Mouse (Mus musculus) intestine, embryonic 16.5 days (tissue): ENCODE measurements at regions not wholly inside any gene's neighbourhood (a gene's known extent, or its start where the extent isn't known, plus 50 kb on each side); places are given as distances from the start of the nearest gene placed in this dataset.

ENCODE experiments used
- ATAC-seq: fragments of 200-750 bp; cut with Nextera tagmentation; 2 replicates; pipeline ENCODE4 v1.8.0; 2017; ENCODE audit warnings: moderate TSS enrichment, moderate library complexity
- H3K27ac ChIP-seq: fragments of 300-500 bp; sonication (generic); 2 replicates; pipeline ENCODE4 v1.5.1; 2014; ENCODE audit warnings: mild to moderate bottlenecking, low read length
- H3K27me3 ChIP-seq: fragments of 300-500 bp; sonication (generic); replicated peaks from 2 replicates; pipeline ENCODE4 v1.6.1; 2014; ENCODE audit warnings: low read length, control low read depth, mixed read lengths; ENCODE audit not compliant: control insufficient read depth, insufficient read depth
- H3K36me3 ChIP-seq: fragments of 300-500 bp; sonication (generic); 2 replicates; pipeline ENCODE4 v1.6.1; 2014; ENCODE audit warnings: low read length, control low read depth; ENCODE audit not compliant: control insufficient read depth, insufficient read depth
- H3K4me1 ChIP-seq: fragments of 300-500 bp; sonication (generic); 2 replicates; pipeline ENCODE4 v1.6.1; 2014; ENCODE audit warnings: low read length, control low read depth, mixed read lengths; ENCODE audit not compliant: control insufficient read depth, insufficient read depth
- H3K4me2 ChIP-seq: fragments of 300-500 bp; sonication (generic); 2 replicates; pipeline ENCODE4 v1.6.1; 2014; ENCODE audit warnings: low read depth, low read length, control low read depth
- H3K4me3 ChIP-seq: fragments of 300-500 bp; sonication (generic); 2 replicates; pipeline ENCODE4 v1.5.1; 2014; ENCODE audit warnings: mild to moderate bottlenecking, low read length
- H3K9ac ChIP-seq: fragments of 300-500 bp; sonication (generic); 2 replicates; pipeline ENCODE4 v1.6.1; 2014; ENCODE audit warnings: low read depth, low read length
- H3K9me3 ChIP-seq: fragments of 300-500 bp; sonication (generic); 2 replicates; pipeline ENCODE4 v1.6.1; 2016; ENCODE audit warnings: low read length, control low read depth; ENCODE audit not compliant: control insufficient read depth
- WGBS: fragments of 180-500 bp; shearing (Covaris S2); extraction: QIAGEN DNeasy Blood & Tissue Kit; methylation state at CpG from one replicate; pipeline ENCODE4 v1.1.7; 2014; 5-methylcytosine and 5-hydroxymethylcytosine counted together

DNA sequence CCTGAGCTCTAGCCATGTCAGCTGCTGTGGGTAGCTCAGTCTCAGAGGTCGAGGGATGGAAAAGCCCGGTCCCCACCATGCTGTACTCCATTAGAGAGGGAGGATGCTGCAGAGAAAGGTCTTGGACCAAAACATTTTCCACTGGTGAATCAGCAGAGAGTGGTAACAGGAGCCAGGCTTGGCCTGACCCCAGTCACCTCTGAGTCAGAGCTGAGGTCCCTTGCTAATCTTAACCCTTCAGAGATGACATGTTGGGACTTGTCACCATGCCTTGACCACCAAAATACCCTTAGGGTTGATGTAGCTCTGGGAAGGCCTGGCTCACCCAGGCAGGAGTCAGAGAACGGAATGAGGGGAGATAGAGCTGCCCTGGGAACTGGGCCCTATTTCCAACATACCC, 210.0 kb downstream of the Cyp26b1 start:
- Histone ChIP-seq H3K27me3 (no peaks in the 10 kb centered on the region), H3K27ac (no peak overlapping the region), H3K9ac (no peak overlapping the region), H3K4me1 (0 out of 2 replicates have a peak, but pooled peaks cover 5% of the 10 kb centered on the region), H3K9me3 (no peaks in the 10 kb centered on the region), H3K4me2 (no peak overlapping the region), H3K36me3 (no peaks in the 10 kb centered on the region), H3K4me3 (no peak overlapping the region)
- 83% methylated on average over 3 of the region's 3 CpGs for WGBS
- no peak for ATAC-seq

DNA sequence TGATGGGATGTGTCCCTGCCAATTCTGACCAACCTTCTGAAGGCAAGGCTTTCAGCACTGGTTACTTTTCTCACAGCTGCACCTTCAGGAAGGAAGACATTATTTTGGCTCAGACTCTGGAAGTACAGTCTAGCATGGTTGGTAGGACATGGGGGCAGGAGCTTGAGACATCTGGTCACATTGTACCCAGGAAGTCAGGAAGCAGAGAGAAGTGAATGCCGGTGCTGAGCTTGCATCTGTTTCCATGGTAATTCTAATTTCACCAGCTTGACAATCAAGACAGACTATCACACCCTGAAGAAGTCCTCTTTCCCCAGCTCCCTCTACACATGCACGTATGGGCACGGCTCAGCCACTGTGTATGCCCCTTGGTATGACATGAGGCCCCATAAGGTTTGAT, 210.6 kb downstream of the Cyp26b1 start:
- no peak overlapping the region for H3K4me2 ChIP-seq

DNA sequence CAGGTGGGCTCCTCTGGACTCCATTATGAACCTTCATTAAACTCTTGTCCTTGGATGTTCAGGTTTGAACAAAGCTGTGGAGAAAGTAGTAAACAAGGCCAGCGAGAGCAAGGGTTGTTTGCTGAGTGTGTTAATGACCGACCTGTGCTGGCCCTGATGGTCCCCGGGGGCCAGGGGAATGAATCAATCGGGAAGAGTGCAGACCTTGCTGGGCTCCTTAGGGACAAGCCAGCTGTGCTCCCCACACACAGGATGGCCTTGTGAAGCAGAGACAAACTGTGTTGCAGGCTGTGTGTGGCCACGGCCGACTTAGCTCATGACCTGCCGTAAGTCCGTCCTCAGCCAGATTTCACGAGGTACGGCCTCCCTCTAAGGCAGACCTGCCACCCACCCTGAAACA, 212.1 kb downstream of the Cyp26b1 start:
- no peak overlapping the region for H3K27ac ChIP-seq
- H3K9me3 ChIP-seq = no peaks in the 10 kb centered on the region
- H3K4me2 ChIP-seq = no peak overlapping the region
- no peak overlapping the region for H3K9ac ChIP-seq
- no peak overlapping the region for H3K4me3 ChIP-seq
- H3K36me3 ChIP-seq = no peaks in the 10 kb centered on the region
- no peak for ATAC-seq
- H3K27me3 ChIP-seq = no peaks in the 10 kb centered on the region
- 71% methylated on average over 10 of the region's 10 CpGs for WGBS
- H3K4me1 ChIP-seq = 0 out of 2 replicates have a peak, but pooled peaks cover 5% of the 10 kb centered on the region

More for the DNA sequence above, 210.6 kb downstream of the Cyp26b1 start:
- H3K27ac ChIP-seq = no peak overlapping the region
- H3K9me3 ChIP-seq = no peaks in the 10 kb centered on the region
- no peak overlapping the region for H3K4me3 ChIP-seq
- H3K27me3 ChIP-seq = no peaks in the 10 kb centered on the region
- WGBS = 81% methylated on average over 3 of the region's 3 CpGs
- 0 out of 2 replicates have a peak, but pooled peaks cover 5% of the 10 kb centered on the region for H3K4me1 ChIP-seq
- no peaks in the 10 kb centered on the region for H3K36me3 ChIP-seq
- no peak for ATAC-seq
- H3K9ac ChIP-seq = no peak overlapping the region

DNA sequence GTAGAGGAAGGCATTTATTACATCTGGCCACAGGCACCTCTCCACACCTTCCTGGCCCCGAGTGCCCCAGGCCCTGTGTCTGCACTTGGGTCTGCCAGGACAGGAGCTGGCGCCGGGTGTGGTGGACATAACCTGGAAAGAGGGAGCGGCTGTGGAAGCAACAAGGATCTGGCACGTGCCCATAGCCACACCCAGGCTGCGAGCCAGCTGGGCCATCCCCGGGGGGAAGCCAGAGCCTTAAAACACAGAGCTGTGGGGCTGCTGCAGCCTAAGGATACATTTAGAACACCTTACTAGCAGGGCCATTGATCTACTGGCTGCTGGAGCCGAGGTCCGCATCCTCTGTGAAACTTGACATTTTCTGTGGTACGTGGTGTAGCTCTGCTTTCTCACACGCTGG, 217.0 kb downstream of the Cyp26b1 start:
- Histone ChIP-seq H3K9ac (no peak overlapping the region), H3K4me1 (no peaks in the 10 kb centered on the region), H3K27me3 (no peaks in the 10 kb centered on the region), H3K27ac (no peak overlapping the region), H3K36me3 (no peaks in the 10 kb centered on the region), H3K9me3 (no peaks in the 10 kb centered on the region), H3K4me2 (no peak overlapping the region), H3K4me3 (no peak overlapping the region)
- no peak for ATAC-seq
- WGBS = 65% methylated on average over 11 of the region's 11 CpGs

DNA sequence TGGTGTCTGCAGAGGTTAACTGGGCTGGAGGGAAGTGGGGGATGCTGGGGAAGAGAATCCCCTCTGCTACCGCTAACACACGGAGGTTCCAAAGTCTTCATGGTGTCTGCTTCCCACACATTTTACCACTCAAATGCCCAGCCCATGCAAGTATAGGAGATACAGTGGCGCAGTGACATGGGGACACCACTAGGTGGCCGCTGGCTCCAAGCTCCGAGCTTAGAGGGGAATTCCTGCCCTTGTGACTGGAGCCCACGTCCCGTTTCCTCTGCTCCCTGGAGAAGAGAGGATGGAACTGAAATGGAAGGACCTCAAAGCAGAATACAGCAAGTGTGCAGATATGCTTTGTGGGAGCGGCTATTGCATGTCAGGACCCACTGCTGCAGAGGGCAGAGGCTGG, 218.2 kb downstream of the Cyp26b1 start:
- Histone ChIP-seq H3K4me2 (no peak overlapping the region), H3K4me1 (no peaks in the 10 kb centered on the region), H3K36me3 (no peaks in the 10 kb centered on the region), H3K9me3 (no peaks in the 10 kb centered on the region), H3K27ac (no peak overlapping the region), H3K4me3 (no peak overlapping the region), H3K9ac (no peak overlapping the region), H3K27me3 (no peaks in the 10 kb centered on the region)
- 11% methylated on average over 8 of the region's 8 CpGs for WGBS
- no peak for ATAC-seq

DNA sequence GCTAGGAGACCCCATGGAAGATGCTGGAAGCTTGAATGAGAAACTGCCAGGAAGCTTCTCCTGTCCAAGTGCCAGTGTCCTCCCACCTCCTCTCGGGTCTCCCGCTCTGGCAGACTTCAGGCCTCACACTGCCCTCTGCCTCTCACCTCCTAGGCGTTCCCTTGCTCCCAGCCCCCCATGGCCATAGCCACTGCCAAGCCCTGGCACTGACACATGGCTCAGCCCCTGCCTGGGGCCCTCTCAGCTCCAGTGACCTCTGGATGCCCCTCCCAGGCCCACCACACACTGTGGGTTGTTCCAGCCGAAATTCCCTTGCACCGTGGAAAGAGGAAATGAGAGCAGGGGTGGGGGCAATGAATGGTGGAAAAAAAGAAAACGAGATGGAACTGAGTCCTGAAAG, 227.3 kb downstream of the Cyp26b1 start:
- 39% methylated on average over 6 of the region's 6 CpGs for WGBS
- no peak overlapping the region for H3K4me3 ChIP-seq
- H3K4me1 ChIP-seq = no peaks in the 10 kb centered on the region
- no peak overlapping the region for H3K4me2 ChIP-seq
- no peaks in the 10 kb centered on the region for H3K9me3 ChIP-seq
- no peak overlapping the region for H3K9ac ChIP-seq
- no peaks in the 10 kb centered on the region for H3K36me3 ChIP-seq
- no peaks in the 10 kb centered on the region for H3K27me3 ChIP-seq
- H3K27ac ChIP-seq = no peak overlapping the region
- no peak for ATAC-seq

DNA sequence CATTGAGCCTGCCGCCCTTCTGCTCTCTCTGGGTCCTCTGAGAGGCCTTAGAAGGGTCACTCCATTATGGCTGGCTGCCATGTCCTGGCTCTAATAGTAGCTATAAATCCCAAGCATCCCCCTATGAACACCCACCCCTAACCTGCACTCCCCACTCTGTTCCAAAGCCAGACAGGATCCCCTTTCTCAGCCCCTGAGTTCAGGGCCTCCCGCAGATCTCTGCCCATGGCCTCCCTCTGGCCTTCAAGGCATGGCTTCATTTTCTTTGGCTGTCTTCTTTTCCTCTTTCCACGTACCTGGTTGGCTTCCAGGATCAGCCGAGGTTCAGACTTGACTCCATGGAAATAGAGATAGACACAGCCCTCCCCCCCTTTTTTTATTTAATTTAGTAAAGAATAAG, 227.8 kb downstream of the Cyp26b1 start:
- H3K27ac ChIP-seq = no peak overlapping the region
- WGBS = 81% methylated on average over 4 of the region's 4 CpGs
- no peak overlapping the region for H3K4me2 ChIP-seq
- no peaks in the 10 kb centered on the region for H3K4me1 ChIP-seq
- no peaks in the 10 kb centered on the region for H3K27me3 ChIP-seq
- H3K9ac ChIP-seq = no peak overlapping the region
- ATAC-seq = no peak
- H3K36me3 ChIP-seq = no peaks in the 10 kb centered on the region
- no peaks in the 10 kb centered on the region for H3K9me3 ChIP-seq
- no peak overlapping the region for H3K4me3 ChIP-seq

DNA sequence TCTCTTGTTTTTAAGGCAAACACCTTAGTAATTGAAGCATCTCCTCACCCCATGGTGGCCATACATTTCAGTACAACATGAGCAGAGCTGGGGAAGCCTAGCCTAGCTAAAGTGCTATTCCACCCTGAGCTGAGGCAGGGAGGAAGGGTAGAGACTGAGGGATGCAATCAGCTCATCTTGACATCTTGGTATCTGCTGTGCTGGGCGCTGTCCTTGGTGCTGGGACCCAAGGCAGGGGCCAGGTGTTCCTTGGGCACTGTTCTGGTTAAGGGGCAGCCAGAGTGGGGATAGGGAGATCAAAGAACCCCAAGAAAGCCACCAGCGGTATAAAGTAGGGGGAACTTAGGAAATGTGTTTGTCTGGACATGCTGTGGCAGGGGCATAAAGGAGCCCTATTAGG, 228.7 kb downstream of the Cyp26b1 start:
- Histone ChIP-seq H3K9me3 (no peaks in the 10 kb centered on the region), H3K4me3 (no peak overlapping the region), H3K4me2 (no peak overlapping the region), H3K9ac (no peak overlapping the region), H3K27me3 (no peaks in the 10 kb centered on the region), H3K27ac (no peak overlapping the region), H3K4me1 (no peaks in the 10 kb centered on the region), H3K36me3 (no peaks in the 10 kb centered on the region)
- 14% methylated on average over 2 of the region's 2 CpGs for WGBS
- ATAC-seq = no peak

DNA sequence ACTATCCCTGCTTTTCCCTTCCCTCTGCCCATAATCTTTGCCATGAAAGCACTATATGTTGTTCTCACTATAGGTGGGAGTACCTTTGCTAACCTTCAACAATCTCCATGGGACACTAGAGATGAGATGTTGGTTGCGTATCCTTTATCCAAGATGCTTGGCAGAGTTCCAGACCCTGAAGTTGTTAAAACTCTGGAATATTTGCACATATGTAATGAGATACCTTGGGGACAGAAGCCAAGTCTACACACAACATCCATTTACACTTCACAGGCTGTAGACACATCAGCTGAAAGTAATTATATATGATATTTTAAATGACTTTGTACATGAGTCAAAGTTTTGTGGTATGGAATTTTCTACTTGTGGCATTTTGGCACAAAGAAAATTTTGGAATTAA, 231.4 kb downstream of the Cyp26b1 start:
- Histone ChIP-seq H3K4me2 (no peak overlapping the region), H3K27me3 (no peaks in the 10 kb centered on the region), H3K9ac (no peak overlapping the region), H3K36me3 (no peaks in the 10 kb centered on the region), H3K4me1 (no peaks in the 10 kb centered on the region), H3K4me3 (no peak overlapping the region), H3K9me3 (no peaks in the 10 kb centered on the region), H3K27ac (no peak overlapping the region)
- ATAC-seq = no peak
- 78% methylated on average over 1 of the region's 1 CpGs for WGBS

DNA sequence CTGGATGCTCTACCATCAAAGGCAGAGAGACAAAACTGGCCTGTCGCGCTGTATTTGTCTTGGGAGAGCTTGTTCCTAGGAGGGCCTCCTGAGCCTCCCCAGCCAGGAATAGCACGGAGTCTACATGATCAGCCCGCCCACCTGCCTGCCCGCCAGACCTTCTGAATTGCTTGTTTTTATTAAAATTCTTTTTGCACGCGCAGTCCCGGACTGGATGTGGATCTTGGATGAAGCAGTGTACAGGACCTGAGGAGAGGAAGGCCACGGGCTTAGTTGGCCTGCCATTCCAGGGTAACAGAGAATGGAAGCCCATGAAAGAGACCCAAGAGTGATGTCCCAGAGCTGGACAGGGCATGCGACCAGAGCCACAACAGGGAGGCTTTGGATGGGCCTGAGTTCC, 235.8 kb downstream of the Cyp26b1 start:
- Histone ChIP-seq H3K4me3 (no peak overlapping the region), H3K4me2 (no peak overlapping the region), H3K36me3 (no peaks in the 10 kb centered on the region), H3K9ac (no peak overlapping the region), H3K9me3 (no peaks in the 10 kb centered on the region), H3K4me1 (no peaks in the 10 kb centered on the region), H3K27ac (no peak overlapping the region), H3K27me3 (no peaks in the 10 kb centered on the region)
- 72% methylated on average over 10 of the region's 10 CpGs for WGBS
- ATAC-seq = no peak
